Mouse (Mus musculus) frontal cortex, postnatal 14 days (tissue): ENCODE data around the gene Mcfd2.
"Not testable (repeated sequence)": the region's sequence is repeated elsewhere in the genome, so short reads cannot be mapped to it uniquely, and the experiment has no call there.

Experiments used
- DNase-seq, 2 experiments: peaks; one replicate each; pipeline ENCODE4 v3.0.0; 2022; ENCODE audit warnings: low spot score in 2 of 2

Mcfd2 gene

GRCm38 (mm10) chr17:87265792-87266186, at the start of gene Mcfd2:
Gene Mcfd2 (minus strand): TSS chr17:87265935.
- peak; percentile 78 to 80 for DNase-seq

GRCm38 (mm10) chr17:87315021-87315531, 49.3 kb upstream of the Mcfd2 start:
- DNase-seq: peak; percentile 78 to 86

GRCm38 (mm10) chr17:87314530-87314946, 48.8 kb upstream of the Mcfd2 start:
- no peak for DNase-seq

- DNase-seq: no peak
These were observed 48.4 kb upstream of the Mcfd2 start for GRCm38 (mm10) chr17:87314121-87314520.

GRCm38 (mm10) chr17:87312924-87313870, 47.5 kb upstream of the Mcfd2 start:
- no peak for DNase-seq

- DNase-seq: no peak
These were observed 46.6 kb upstream of the Mcfd2 start for GRCm38 (mm10) chr17:87312351-87312750.

GRCm38 (mm10) chr17:87310497-87310896, 44.8 kb upstream of the Mcfd2 start:
- DNase-seq: no peak

GRCm38 (mm10) chr17:87309073-87309788, 43.5 kb upstream of the Mcfd2 start:
- DNase-seq: no peak

GRCm38 (mm10) chr17:87306746-87307145, 41.0 kb upstream of the Mcfd2 start:
- DNase-seq: no peak

- no peak for DNase-seq
These were observed 39.3 kb upstream of the Mcfd2 start for GRCm38 (mm10) chr17:87305065-87305464.

- no peak for DNase-seq
These were observed 38.6 kb upstream of the Mcfd2 start for GRCm38 (mm10) chr17:87304151-87304894.

- no peak for DNase-seq
These were observed 36.5 kb upstream of the Mcfd2 start for GRCm38 (mm10) chr17:87302014-87302794.

- not testable (repeated sequence) for DNase-seq
These were observed 35.9 kb upstream of the Mcfd2 start for GRCm38 (mm10) chr17:87301607-87302006.

- no peak for DNase-seq
These were observed 34.6 kb upstream of the Mcfd2 start for GRCm38 (mm10) chr17:87300340-87300739.

GRCm38 (mm10) chr17:87298944-87299343, 33.2 kb upstream of the Mcfd2 start:
- DNase-seq: no peak

GRCm38 (mm10) chr17:87296701-87297100, 31.0 kb upstream of the Mcfd2 start:
- DNase-seq: not testable (repeated sequence)

GRCm38 (mm10) chr17:87295738-87296137, 30.0 kb upstream of the Mcfd2 start:
- no peak for DNase-seq

GRCm38 (mm10) chr17:87293125-87293524, 27.4 kb upstream of the Mcfd2 start:
- no peak for DNase-seq

- DNase-seq: no peak
These were observed 26.0 kb upstream of the Mcfd2 start for GRCm38 (mm10) chr17:87291782-87292181.

- DNase-seq: no peak
These were observed 25.3 kb upstream of the Mcfd2 start for GRCm38 (mm10) chr17:87291037-87291436.

GRCm38 (mm10) chr17:87289367-87289766, 23.6 kb upstream of the Mcfd2 start:
- no peak for DNase-seq
